ENCODE assay signal across 24 mouse cellular contexts in the genomic region with DNA sequence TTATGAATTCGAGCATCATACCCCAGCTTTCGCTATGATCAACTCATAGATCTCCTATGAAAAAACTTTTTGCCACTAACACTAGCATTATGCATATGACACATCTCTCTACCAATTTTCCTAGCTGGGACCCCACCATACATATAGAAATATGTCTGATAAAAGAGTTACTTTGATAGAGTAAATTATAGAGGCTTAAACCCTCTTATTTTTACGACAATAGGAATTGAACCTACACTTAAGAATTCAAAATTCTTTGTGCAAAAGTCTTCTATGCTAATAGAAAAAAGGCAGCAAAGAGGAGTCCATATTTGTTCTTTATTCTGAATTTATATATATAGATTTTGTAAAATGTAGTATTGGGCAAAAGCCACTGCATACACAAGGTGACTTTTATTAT. TPM values are rescaled to one million over a fixed set of nuclear protein-coding genes. Genes with fewer than 3 reads are reported as not detected.
DNase-seq lines count a peak whose midpoint lies in the region; ATAC-seq and TF ChIP-seq lines count a peak whose summit lies in the region.
"Had no signal": no experiment of that assay in that cellular context is flagged by ENCODE, and none has a peak within 500 bp of the region (broad histone marks: within the 10 kb centered on the region; RNA-seq: fewer than 3 reads in every experiment).

No protein-coding gene starts in this region.

- WGBS in midbrain, embryonic 15.5 days: 89% methylated on average over 3 of the region's 3 CpGs

- H3K4me1 ChIP-seq in G1E (ENCODE audit: insufficient read depth, low read depth, low read length): no peaks in the 10 kb centered on the region
- peaks cover 26% of the 10 kb centered on the region for H3K4me1 ChIP-seq in midbrain, embryonic 15.5 days
- H3K4me1 ChIP-seq: embryonic facial prominence, embryonic 15.5 days; heart, embryonic 10.5 days; heart, embryonic 15.5 days had no signal

- H3K4me2 ChIP-seq in midbrain, embryonic 15.5 days: no peak overlapping the region
- H3K4me2 ChIP-seq: embryonic facial prominence, embryonic 15.5 days; forebrain, embryonic 12.5 days; heart, embryonic 15.5 days; hindbrain, embryonic 14.5 days had no signal

- ATAC-seq in G1E (ENCODE audit: extremely low read depth, insufficient number of reproducible peaks, low FRiP score, poor library complexity, severe bottlenecking): peak; percentile 99
- peak; percentile 67; the same call in 1 of the 2 replicates for ATAC-seq in erythroid progenitor cell, adult 5-6 weeks (replicated peaks; ENCODE audit: low FRiP score, poor library complexity, severe bottlenecking)
- 0 out of 2 replicates have a peak, but pooled peaks have one; percentile 64 for ATAC-seq in megakaryocyte, adult 5-6 weeks (ENCODE audit: poor library complexity, severe bottlenecking)
- no peak for ATAC-seq in midbrain, embryonic 15.5 days (replicated peaks)
- ATAC-seq: forebrain, embryonic 16.5 days had no signal

- H3K9ac ChIP-seq in midbrain, embryonic 15.5 days: no peak overlapping the region
- H3K9ac ChIP-seq: embryonic facial prominence, embryonic 15.5 days; forebrain, embryonic 12.5 days; heart, embryonic 15.5 days; hindbrain, embryonic 14.5 days had no signal

- DNase-seq in G1E (ENCODE audit: low spot score): no peak
- no peak for DNase-seq in kidney, adult 18-20 months
- DNase-seq in left cerebral cortex, adult 11 months (ENCODE audit: low spot score): no peak
- no peak for DNase-seq in adrenal gland, postnatal 14 days
- DNase-seq: adrenal gland, postnatal 25 days; cerebellum, adult 18-20 months; cerebellum, adult 9-11 months; cerebellum, postnatal 36 days; embryo, embryonic 11 days; gastrocnemius, adult 2 months; gastrocnemius, postnatal 25 days; heart, adult 11 months; heart, postnatal 14 days; kidney, adult 11 months had no signal

- H3K36me3 ChIP-seq in G1E (replicated peaks): no peaks in the 10 kb centered on the region
- no peaks in the 10 kb centered on the region for H3K36me3 ChIP-seq in midbrain, embryonic 15.5 days (replicated peaks)
- H3K36me3 ChIP-seq: embryonic facial prominence, embryonic 15.5 days; forebrain, embryonic 12.5 days; heart, embryonic 10.5 days; heart, embryonic 15.5 days; hindbrain, embryonic 10.5 days had no signal

- TF ChIP-seq CTCF in G1E (IDR thresholded peaks at IDR 0.05; ENCODE audit: low read depth, low read length): no peak

- H3K4me3 ChIP-seq in G1E (ENCODE audit: low read depth, low read length): no peak overlapping the region
- H3K4me3 ChIP-seq in midbrain, embryonic 15.5 days: no peak overlapping the region
- H3K4me3 ChIP-seq: embryonic facial prominence, embryonic 15.5 days; forebrain, embryonic 12.5 days; gastrocnemius, adult 2 months; heart, embryonic 10.5 days; heart, embryonic 15.5 days; hindbrain, embryonic 10.5 days had no signal

- no peaks in the 10 kb centered on the region; the same call in 1 of the 2 replicates for H3K27me3 ChIP-seq in G1E (ENCODE audit: insufficient read depth, low read length)
- H3K27me3 ChIP-seq in midbrain, embryonic 15.5 days (replicated peaks): no peaks in the 10 kb centered on the region
- H3K27me3 ChIP-seq: embryonic facial prominence, embryonic 15.5 days; forebrain, embryonic 12.5 days; heart, embryonic 15.5 days had no signal

- H3K9me3 ChIP-seq in G1E (replicated peaks): no peaks in the 10 kb centered on the region
- no peaks in the 10 kb centered on the region for H3K9me3 ChIP-seq in midbrain, embryonic 15.5 days
- H3K9me3 ChIP-seq: embryonic facial prominence, embryonic 15.5 days; forebrain, embryonic 12.5 days; heart, embryonic 10.5 days; heart, embryonic 15.5 days; hindbrain, embryonic 10.5 days had no signal

- no peak overlapping the region for H3K27ac ChIP-seq in midbrain, embryonic 15.5 days
- H3K27ac ChIP-seq: embryonic facial prominence, embryonic 15.5 days; forebrain, embryonic 12.5 days; gastrocnemius, adult 2 months; heart, embryonic 10.5 days; heart, embryonic 15.5 days; hindbrain, embryonic 10.5 days; hindbrain, embryonic 14.5 days had no signal

RNA-seq across cellular contexts. Expression of a gene that starts 43.3 kb away (rescaled TPM):
- 29.1 and 31.2 TPM in 2 replicates for total RNA-seq in G1E (2014; fragmentation: Nextera tagmentation)
- total RNA-seq in G1E (2017): 37.4 and 37.5 TPM in 2 replicates
- 6.1 and 9.1 TPM in 2 replicates for polyA plus RNA-seq in G1E (2012)
- 54.1 and 60.5 TPM in 2 replicates for total RNA-seq in erythroid progenitor cell, adult 5-6 weeks (2015; ENCODE audit: low replicate concordance)
- total RNA-seq in erythroid progenitor cell, adult 5-6 weeks (2017; ENCODE audit: low replicate concordance): 20.7 and 21.2 TPM in 2 replicates
- 39.6 and 54.6 TPM in 2 replicates for total RNA-seq in megakaryocyte, adult 5-6 weeks (2015)
- 32.0 and 35.7 TPM in 2 replicates for total RNA-seq in megakaryocyte, adult 5-6 weeks (2017)
- total RNA-seq in adrenal gland, postnatal 14 days (2021): 26.1 and 29.1 TPM in 2 replicates
- polyA plus RNA-seq in midbrain, embryonic 15.5 days (2015; fragmentation: Nextera tagmentation; extraction: Ambion mirVana): 7.3 and 8.1 TPM in 2 replicates
